Mouse (Mus musculus) thymus, adult 2 months (tissue): Measurements from ENCODE around the gene Prkag2.

Experiments used
- CTCF ChIP-seq: fragments of 200-500 bp; IDR thresholded peaks from 2 replicates; pipeline ENCODE4 v1.5.1; 2012; ENCODE audit warnings: mild to moderate bottlenecking, control low read depth, low read length, moderate library complexity, borderline replicate concordance; ENCODE audit not compliant: control insufficient read depth, poor library complexity, insufficient read depth; ENCODE audit errors: extremely low read depth
- POLR2A ChIP-seq: fragments of 200-500 bp; IDR thresholded peaks from 2 replicates; pipeline ENCODE4 v1.6.1; 2012; ENCODE audit warnings: mild to moderate bottlenecking, low read length, control low read depth, moderate library complexity; ENCODE audit not compliant: control insufficient read depth, poor library complexity, insufficient read depth; ENCODE audit errors: extremely low read depth

DNA sequence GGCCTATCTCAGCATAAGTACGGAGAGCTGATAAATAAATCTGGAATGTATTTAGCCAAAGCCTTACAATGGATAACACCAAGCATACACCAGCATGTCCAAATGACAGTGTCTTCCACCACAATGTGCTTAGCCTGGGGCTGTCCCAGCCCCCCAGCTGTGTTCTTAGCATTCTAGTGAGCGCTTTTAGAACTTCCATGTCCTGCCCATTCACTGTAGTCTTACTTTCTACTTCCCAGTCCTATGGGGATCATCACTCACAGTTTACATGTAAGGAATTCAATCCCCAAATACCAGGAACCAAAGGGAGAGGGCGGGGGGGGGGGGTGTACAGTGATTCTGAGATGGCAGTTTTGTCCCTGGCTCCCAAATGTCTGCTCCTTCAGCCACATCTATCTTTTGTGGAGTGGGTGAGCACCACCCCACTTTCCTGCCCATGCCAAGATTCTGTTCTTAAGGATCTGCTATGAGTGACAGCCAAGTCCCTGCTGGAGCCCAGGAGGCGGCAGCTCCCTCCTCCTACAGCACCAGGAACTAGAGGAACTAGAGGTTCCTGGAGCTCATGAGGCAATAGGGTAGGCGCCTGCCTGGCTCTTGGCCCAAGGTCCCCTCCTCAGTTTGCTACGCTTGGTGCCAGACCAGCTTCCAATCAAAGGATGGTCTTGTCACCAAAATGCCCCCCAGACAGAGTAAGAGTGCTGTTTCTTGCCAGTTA lies 11.0 kb downstream of the Prkag2 start:
- TF ChIP-seq POLR2A (no peak), CTCF (no peak)
